Mouse (Mus musculus): Measurements from ENCODE around the gene Dpt. TPM values are rescaled to one million over a fixed set of nuclear protein-coding genes. Genes with fewer than 3 reads are reported as not detected.
"Not testable (repeated sequence)": the region's sequence is repeated elsewhere in the genome, so short reads cannot be mapped to it uniquely, and the experiment has no call there.

Gene Dpt
- polyA plus RNA-seq, 1 experiment from 2014 or later = 0.23 TPM

- no peak for ATAC-seq (replicated peaks; ENCODE audit: insufficient number of reproducible peaks, low FRiP score, low TSS enrichment)
- no peaks in the 10 kb centered on the region for H3K36me3 ChIP-seq (ENCODE audit: control insufficient read depth, insufficient read depth, low read length)
- no peak overlapping the region for H3K27ac ChIP-seq (ENCODE audit: low read depth, low read length)
- WGBS (ENCODE audit: insufficient replicate concordance) = 41% methylated on average over 5 of the region's 5 CpGs
- H3K4me2 ChIP-seq = no peak overlapping the region
- H3K4me3 ChIP-seq (ENCODE audit: low read depth, low read length) = no peak overlapping the region
- H3K9ac ChIP-seq (ENCODE audit: low read depth, low read length) = no peak overlapping the region
- H3K9me3 ChIP-seq (replicated peaks; ENCODE audit: control insufficient read depth, low read length) = no peaks in the 10 kb centered on the region
- H3K27me3 ChIP-seq (ENCODE audit: control insufficient read depth, insufficient read depth, low read length) = no peaks in the 10 kb centered on the region
- H3K4me1 ChIP-seq (ENCODE audit: control insufficient read depth, insufficient read depth, low read length) = peaks cover 4% of the 10 kb centered on the region; the same call in 1 of the 2 replicates
These were observed 10.3 kb upstream of the Dpt start for GRCm38 (mm10) chr1:164786165-164786564.

DNA sequence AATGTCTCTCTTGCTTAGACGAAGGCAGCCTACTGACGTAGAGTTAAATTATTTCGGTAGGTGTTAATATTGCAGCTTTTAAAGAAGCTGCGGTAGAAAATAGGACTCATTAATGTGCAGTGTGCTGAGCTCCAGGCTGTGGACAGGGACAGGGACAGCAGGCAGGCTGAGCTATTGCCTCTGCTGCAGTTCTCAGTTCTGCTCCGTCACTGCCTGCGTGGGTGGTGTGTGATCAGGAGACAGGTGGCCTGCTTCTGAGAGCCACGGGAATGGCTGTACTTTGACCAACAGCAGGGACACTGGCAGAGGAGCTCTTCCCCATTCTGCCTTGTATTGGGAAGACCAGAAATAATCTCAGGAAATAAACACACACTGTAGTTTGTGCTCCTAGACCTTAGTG lies 8.7 kb upstream of the Dpt start:
- no peak overlapping the region for H3K27ac ChIP-seq (ENCODE audit: low read depth, low read length)
- 71% methylated on average over 7 of the region's 7 CpGs for WGBS (ENCODE audit: insufficient replicate concordance)
- no peaks in the 10 kb centered on the region for H3K36me3 ChIP-seq (ENCODE audit: control insufficient read depth, insufficient read depth, low read length)
- peaks cover 4% of the 10 kb centered on the region; the same call in 1 of the 2 replicates for H3K4me1 ChIP-seq (ENCODE audit: control insufficient read depth, insufficient read depth, low read length)
- no peak overlapping the region for H3K4me3 ChIP-seq (ENCODE audit: low read depth, low read length)
- no peak overlapping the region for H3K9ac ChIP-seq (ENCODE audit: low read depth, low read length)
- H3K27me3 ChIP-seq (ENCODE audit: control insufficient read depth, insufficient read depth, low read length) = no peaks in the 10 kb centered on the region
- H3K4me2 ChIP-seq = no peak overlapping the region
- ATAC-seq (replicated peaks; ENCODE audit: insufficient number of reproducible peaks, low FRiP score, low TSS enrichment) = no peak
- no peaks in the 10 kb centered on the region for H3K9me3 ChIP-seq (replicated peaks; ENCODE audit: control insufficient read depth, low read length)

- ATAC-seq (replicated peaks; ENCODE audit: insufficient number of reproducible peaks, low FRiP score, low TSS enrichment) = no peak
- H3K27ac ChIP-seq (ENCODE audit: low read depth, low read length) = no peak overlapping the region
- WGBS (ENCODE audit: insufficient replicate concordance) = 82% methylated on average over 7 of the region's 7 CpGs
These were observed 8.2 kb upstream of the Dpt start for GRCm38 (mm10) chr1:164788292-164788691.

DNA sequence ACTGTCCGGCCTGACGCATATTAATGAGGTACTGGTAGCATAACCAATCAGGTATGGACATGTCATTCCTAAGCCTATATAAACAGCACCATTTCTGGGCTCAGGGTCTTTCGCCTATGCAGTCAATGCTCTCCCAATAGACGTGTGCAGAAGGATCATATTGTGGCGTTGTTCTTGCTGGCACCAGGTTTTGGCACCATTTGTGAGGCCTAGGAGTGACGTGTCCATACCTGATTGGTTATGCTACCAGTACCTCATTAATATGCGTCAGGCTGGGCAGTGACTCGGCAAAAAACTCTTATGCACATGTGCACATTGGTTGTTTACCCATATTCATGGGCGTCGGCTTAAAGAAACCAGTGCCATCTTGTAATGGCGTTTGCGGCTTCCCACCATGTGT lies 6.1 kb upstream of the Dpt start:
- not testable (repeated sequence) for H3K9ac ChIP-seq (ENCODE audit: low read depth, low read length); H3K9me3 ChIP-seq (replicated peaks; ENCODE audit: control insufficient read depth, low read length); H3K36me3 ChIP-seq (ENCODE audit: control insufficient read depth, insufficient read depth, low read length); H3K27ac ChIP-seq (ENCODE audit: low read depth, low read length); ATAC-seq (replicated peaks; ENCODE audit: insufficient number of reproducible peaks, low FRiP score, low TSS enrichment); H3K27me3 ChIP-seq (ENCODE audit: control insufficient read depth, insufficient read depth, low read length); H3K4me1 ChIP-seq (ENCODE audit: control insufficient read depth, insufficient read depth, low read length); H3K4me2 ChIP-seq; H3K4me3 ChIP-seq (ENCODE audit: low read depth, low read length)
- 87% methylated on average over 12 of the region's 12 CpGs for WGBS (ENCODE audit: insufficient replicate concordance)

More at GRCm38 (mm10) chr1:164788292-164788691, 8.2 kb upstream of the Dpt start:
- no peak overlapping the region for H3K4me2 ChIP-seq
- H3K27me3 ChIP-seq (ENCODE audit: control insufficient read depth, insufficient read depth, low read length) = no peaks in the 10 kb centered on the region
- no peaks in the 10 kb centered on the region for H3K36me3 ChIP-seq (ENCODE audit: control insufficient read depth, insufficient read depth, low read length)
- no peaks in the 10 kb centered on the region for H3K9me3 ChIP-seq (replicated peaks; ENCODE audit: control insufficient read depth, low read length)
- H3K4me1 ChIP-seq (ENCODE audit: control insufficient read depth, insufficient read depth, low read length) = peaks cover 4% of the 10 kb centered on the region; the same call in 1 of the 2 replicates
- H3K4me3 ChIP-seq (ENCODE audit: low read depth, low read length) = no peak overlapping the region
- H3K9ac ChIP-seq (ENCODE audit: low read depth, low read length) = no peak overlapping the region

DNA sequence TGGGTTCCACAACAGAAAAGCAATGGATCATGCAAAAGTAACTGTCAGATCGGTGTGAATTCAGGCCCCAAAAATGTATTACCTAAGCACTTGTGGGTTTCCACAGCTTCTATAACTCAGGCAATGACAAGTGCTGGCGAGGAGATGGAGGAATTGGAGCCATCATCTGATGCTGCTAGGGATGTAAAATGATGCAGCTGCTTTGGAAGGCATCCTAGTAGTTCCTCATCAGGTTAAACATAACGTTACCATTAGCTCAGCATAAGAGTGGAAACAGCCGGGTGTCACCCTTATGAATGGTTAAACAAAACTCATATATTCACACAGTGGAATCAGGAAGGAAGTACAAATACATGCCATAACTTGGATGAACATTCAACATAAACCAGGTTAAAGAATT lies 3.4 kb upstream of the Dpt start:
- Histone ChIP-seq H3K27ac (ENCODE audit: low read depth, low read length) (no peak overlapping the region), H3K4me3 (ENCODE audit: low read depth, low read length) (no peak overlapping the region), H3K27me3 (ENCODE audit: control insufficient read depth, insufficient read depth, low read length) (no peaks in the 10 kb centered on the region), H3K36me3 (ENCODE audit: control insufficient read depth, insufficient read depth, low read length) (no peaks in the 10 kb centered on the region), H3K4me1 (ENCODE audit: control insufficient read depth, insufficient read depth, low read length) (peaks cover 3% of the 10 kb centered on the region; the same call in 1 of the 2 replicates), H3K9me3 (replicated peaks; ENCODE audit: control insufficient read depth, low read length) (no peaks in the 10 kb centered on the region), H3K9ac (ENCODE audit: low read depth, low read length) (no peak overlapping the region), H3K4me2 (no peak overlapping the region)
- ATAC-seq (replicated peaks; ENCODE audit: insufficient number of reproducible peaks, low FRiP score, low TSS enrichment) = no peak
- WGBS (ENCODE audit: insufficient replicate concordance) = 74% methylated on average over 4 of the region's 4 CpGs

DNA sequence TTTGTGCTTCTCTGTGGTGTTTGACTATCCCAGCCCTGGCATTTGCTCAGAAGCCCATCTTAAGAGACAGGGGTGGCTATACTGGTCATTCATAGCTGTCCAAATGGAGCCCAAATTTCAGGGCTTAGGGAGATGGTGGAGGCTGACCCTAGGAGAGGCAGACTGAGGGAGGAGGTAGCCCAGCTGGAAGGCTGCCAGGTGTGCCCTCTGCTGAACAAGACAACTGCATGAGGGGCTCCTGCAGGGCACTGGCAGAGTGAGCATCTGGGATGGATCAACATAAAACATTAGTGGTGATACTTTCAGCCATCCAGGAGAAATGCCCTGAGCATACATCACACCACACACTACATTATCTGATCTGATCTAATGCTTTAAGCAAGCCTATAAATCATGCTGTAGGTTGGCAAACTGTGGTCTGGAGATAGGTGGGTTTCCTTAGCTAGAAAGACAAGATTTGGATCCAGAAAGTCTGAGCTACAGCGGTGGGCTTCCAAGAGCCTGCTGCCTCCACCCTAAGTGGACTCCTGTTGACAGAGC lies 1.4 kb downstream of the Dpt start:
- no peak for ATAC-seq (replicated peaks; ENCODE audit: insufficient number of reproducible peaks, low FRiP score, low TSS enrichment)

GRCm38 (mm10) chr1:164798471-164798922 lies 2.1 kb downstream of the Dpt start:
- Histone ChIP-seq H3K4me3 (ENCODE audit: low read depth, low read length) (no peak overlapping the region), H3K4me1 (ENCODE audit: control insufficient read depth, insufficient read depth, low read length) (peaks cover 3% of the 10 kb centered on the region; the same call in 1 of the 2 replicates), H3K9me3 (replicated peaks; ENCODE audit: control insufficient read depth, low read length) (no peaks in the 10 kb centered on the region), H3K4me2 (no peak overlapping the region), H3K27ac (ENCODE audit: low read depth, low read length) (no peak overlapping the region), H3K9ac (ENCODE audit: low read depth, low read length) (no peak overlapping the region), H3K27me3 (ENCODE audit: control insufficient read depth, insufficient read depth, low read length) (no peaks in the 10 kb centered on the region), H3K36me3 (ENCODE audit: control insufficient read depth, insufficient read depth, low read length) (no peaks in the 10 kb centered on the region)
- 23% methylated on average over 1 of the region's 1 CpGs for WGBS (ENCODE audit: insufficient replicate concordance)
- no peak for ATAC-seq (replicated peaks; ENCODE audit: insufficient number of reproducible peaks, low FRiP score, low TSS enrichment)

More for the DNA sequence above, 1.4 kb downstream of the Dpt start:
- Histone ChIP-seq H3K9me3 (replicated peaks; ENCODE audit: control insufficient read depth, low read length) (no peaks in the 10 kb centered on the region), H3K9ac (ENCODE audit: low read depth, low read length) (no peak overlapping the region), H3K27ac (ENCODE audit: low read depth, low read length) (no peak overlapping the region), H3K4me3 (ENCODE audit: low read depth, low read length) (no peak overlapping the region), H3K27me3 (ENCODE audit: control insufficient read depth, insufficient read depth, low read length) (no peaks in the 10 kb centered on the region), H3K36me3 (ENCODE audit: control insufficient read depth, insufficient read depth, low read length) (no peaks in the 10 kb centered on the region), H3K4me1 (ENCODE audit: control insufficient read depth, insufficient read depth, low read length) (peaks cover 3% of the 10 kb centered on the region; the same call in 1 of the 2 replicates), H3K4me2 (no peak overlapping the region)
- 67% methylated on average over 1 of the region's 1 CpGs for WGBS (ENCODE audit: insufficient replicate concordance)

DNA sequence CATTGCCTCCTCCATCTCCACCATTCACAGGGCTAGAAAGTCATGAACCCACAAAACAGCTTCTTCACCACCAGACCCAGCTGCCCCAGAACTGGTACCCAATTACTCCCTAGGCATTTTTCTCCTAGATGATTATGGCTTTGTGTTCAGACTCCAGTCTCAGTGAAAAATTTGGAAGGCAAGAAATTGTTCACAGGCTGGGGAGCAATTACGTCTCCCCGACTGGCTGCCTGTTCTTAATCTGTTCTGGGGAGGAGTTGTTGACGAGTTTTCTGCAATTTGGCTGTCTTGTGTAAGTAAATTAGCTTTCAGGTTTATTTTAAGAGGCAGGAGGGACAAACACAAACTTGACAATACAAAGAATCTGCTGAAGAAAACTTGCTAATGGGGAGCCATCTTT lies 2.7 kb downstream of the Dpt start:
- WGBS (ENCODE audit: insufficient replicate concordance) = 80% methylated on average over 3 of the region's 3 CpGs
- no peak overlapping the region for H3K4me3 ChIP-seq (ENCODE audit: low read depth, low read length)
- H3K36me3 ChIP-seq (ENCODE audit: control insufficient read depth, insufficient read depth, low read length) = no peaks in the 10 kb centered on the region
- H3K9ac ChIP-seq (ENCODE audit: low read depth, low read length) = no peak overlapping the region
- H3K9me3 ChIP-seq (replicated peaks; ENCODE audit: control insufficient read depth, low read length) = no peaks in the 10 kb centered on the region
- H3K27me3 ChIP-seq (ENCODE audit: control insufficient read depth, insufficient read depth, low read length) = no peaks in the 10 kb centered on the region
- peaks cover 3% of the 10 kb centered on the region; the same call in 1 of the 2 replicates for H3K4me1 ChIP-seq (ENCODE audit: control insufficient read depth, insufficient read depth, low read length)
- H3K4me2 ChIP-seq = no peak overlapping the region
- no peak for ATAC-seq (replicated peaks; ENCODE audit: insufficient number of reproducible peaks, low FRiP score, low TSS enrichment)
- H3K27ac ChIP-seq (ENCODE audit: low read depth, low read length) = no peak overlapping the region

GRCm38 (mm10) chr1:164804277-164804676 lies 7.8 kb downstream of the Dpt start:
- no peaks in the 10 kb centered on the region for H3K9me3 ChIP-seq (replicated peaks; ENCODE audit: control insufficient read depth, low read length)
- H3K27me3 ChIP-seq (ENCODE audit: control insufficient read depth, insufficient read depth, low read length) = no peaks in the 10 kb centered on the region
- no peak overlapping the region for H3K9ac ChIP-seq (ENCODE audit: low read depth, low read length)
- H3K4me2 ChIP-seq = no peak overlapping the region
- no peak overlapping the region for H3K4me3 ChIP-seq (ENCODE audit: low read depth, low read length)
- no peaks in the 10 kb centered on the region for H3K36me3 ChIP-seq (ENCODE audit: control insufficient read depth, insufficient read depth, low read length)
- WGBS (ENCODE audit: insufficient replicate concordance) = 59% methylated on average over 11 of the region's 11 CpGs
- no peak overlapping the region for H3K27ac ChIP-seq (ENCODE audit: low read depth, low read length)
- ATAC-seq (replicated peaks; ENCODE audit: insufficient number of reproducible peaks, low FRiP score, low TSS enrichment) = no peak
- H3K4me1 ChIP-seq (ENCODE audit: control insufficient read depth, insufficient read depth, low read length) = no peaks in the 10 kb centered on the region
